Mouse (Mus musculus) ES-E14 (cell line): ENCODE data around the gene Prom2.

Experiments used
- CHD2 ChIP-seq: IDR thresholded peaks from 2 replicates; pipeline ENCODE4 v1.6.1; 2014; ENCODE audit warnings: mild to moderate bottlenecking, low read depth, low read length, inconsistent platforms
- HCFC1 ChIP-seq: IDR thresholded peaks from 2 replicates; pipeline ENCODE4 v1.6.1; 2012; ENCODE audit warnings: low read length, inconsistent platforms, borderline replicate concordance; ENCODE audit not compliant: insufficient read depth
- MAFK ChIP-seq: IDR thresholded peaks from 2 replicates; pipeline ENCODE4 v1.6.1; 2014; ENCODE audit warnings: mild to moderate bottlenecking, low read depth, low read length, inconsistent platforms; ENCODE audit not compliant: insufficient read depth
- ZC3H11A ChIP-seq: IDR thresholded peaks from 2 replicates; pipeline ENCODE4 v1.6.1; 2012; ENCODE audit warnings: low read depth, mild to moderate bottlenecking, inconsistent platforms, low read length, borderline replicate concordance
- ZNF384 ChIP-seq: IDR thresholded peaks from 2 replicates; pipeline ENCODE4 v1.6.1; 2012; ENCODE audit warnings: low read depth, low read length, inconsistent platforms

GRCm38 (mm10) chr2:127541697-127542096, 430 bp upstream of the Prom2 start:
- no peak for TF ChIP-seq HCFC1
- TF ChIP-seq CHD2 = no peak
- TF ChIP-seq ZNF384 = no peak
- TF ChIP-seq MAFK = no peak
- no peak for TF ChIP-seq ZC3H11A
